14 mouse cellular contexts compared by ENCODE assay signal in genomic region chr12:79814312-79815091, GRCm38 (mm10).
DNase-seq lines count a peak whose midpoint lies in the region; ATAC-seq and TF ChIP-seq lines count a peak whose summit lies in the region.
"Had no signal": no experiment of that assay in that cellular context is flagged by ENCODE, and none has a peak within 500 bp of the region (broad histone marks: within the 10 kb centered on the region; RNA-seq: fewer than 3 reads in every experiment).

No protein-coding gene starts in this region.

- peak overlapping the region; percentile 87 for H3K27ac ChIP-seq in hindbrain, embryonic 10.5 days
- no peak overlapping the region for H3K27ac ChIP-seq in hindbrain, postnatal 0 days
- peak overlapping the region; percentile 84 for H3K27ac ChIP-seq in forebrain, embryonic 10.5 days
- no peak overlapping the region for H3K27ac ChIP-seq in hindbrain, embryonic 14.5 days
- no peak overlapping the region for H3K27ac ChIP-seq in liver, embryonic 11.5 days (ENCODE audit: low read depth, low read length)
- H3K27ac ChIP-seq: liver, embryonic 12.5 days had no signal

- no peak for TF ChIP-seq CTCF in hindbrain, postnatal 0 days (IDR thresholded peaks at IDR 0.05; ENCODE audit: low read depth)
- no peak for TF ChIP-seq CTCF in brain, embryonic 14.5 days (IDR thresholded peaks at IDR 0.05; ENCODE audit: borderline replicate concordance, extremely low read depth, insufficient read depth, insufficient read length)

- TF ChIP-seq POLR2A in brain, embryonic 14.5 days (IDR thresholded peaks at IDR 0.05; ENCODE audit: borderline replicate concordance, extremely low read depth, insufficient read depth, insufficient read length, poor library complexity, severe bottlenecking) = no peak

- no peak overlapping the region for H3K9ac ChIP-seq in hindbrain, postnatal 0 days (replicated peaks; ENCODE audit: low read length)
- H3K9ac ChIP-seq in hindbrain, embryonic 14.5 days = peak overlapping the region; percentile 31; the same call in 1 of the 2 replicates
- no peak overlapping the region for H3K9ac ChIP-seq in liver, embryonic 11.5 days (ENCODE audit: low read depth, low read length)
- H3K9ac ChIP-seq: kidney, embryonic 15.5 days; liver, embryonic 12.5 days had no signal

- ATAC-seq in hindbrain, postnatal 0 days = no peak
- no peak for ATAC-seq in hindbrain, embryonic 14.5 days (ENCODE audit: low FRiP score)
- ATAC-seq in liver, embryonic 11.5 days (replicated peaks; ENCODE audit: low FRiP score) = no peak
- ATAC-seq: inflammation-experienced regulatory T-cells, adult 6 months; liver, embryonic 12.5 days had no signal

- WGBS in hindbrain, embryonic 10.5 days = 48% methylated on average over 20 of the region's 20 CpGs
- 44% methylated on average over 20 of the region's 20 CpGs for WGBS in hindbrain, postnatal 0 days
- WGBS in forebrain, embryonic 10.5 days = 31% methylated on average over 20 of the region's 20 CpGs
- 32% methylated on average over 20 of the region's 20 CpGs for WGBS in hindbrain, embryonic 14.5 days
- 85% methylated on average over 20 of the region's 20 CpGs for WGBS in liver, embryonic 11.5 days

- DNase-seq in hindbrain, embryonic 10.5 days (ENCODE audit: low spot score) = no peak
- DNase-seq in hindbrain, postnatal 0 days (ENCODE audit: low spot score) = no peak
- DNase-seq in brain, embryonic 14.5 days (ENCODE audit: low read depth) = peak; percentile 58
- DNase-seq in forebrain, embryonic 10.5 days (ENCODE audit: extremely low spot score, low spot score) = peak; percentile 50
- no peak for DNase-seq in hindbrain, embryonic 14.5 days (ENCODE audit: low spot score)
- no peak for DNase-seq in kidney, postnatal 14 days
- DNase-seq in adrenal gland, postnatal 10 days = no peak
- DNase-seq in liver, embryonic 11.5 days (ENCODE audit: low spot score) = no peak
- DNase-seq: cerebellum, adult 11 months had no signal

- no peak overlapping the region for H3K4me2 ChIP-seq in hindbrain, postnatal 0 days (ENCODE audit: low read depth, low read length)
- peak overlapping the region; percentile 25 for H3K4me2 ChIP-seq in hindbrain, embryonic 14.5 days (replicated peaks)
- no peak overlapping the region for H3K4me2 ChIP-seq in liver, embryonic 11.5 days
- H3K4me2 ChIP-seq: kidney, embryonic 15.5 days; liver, embryonic 12.5 days had no signal

- peak overlapping the region; percentile 16; the same call in 1 of the 2 replicates for H3K4me3 ChIP-seq in hindbrain, embryonic 10.5 days
- no peak overlapping the region for H3K4me3 ChIP-seq in hindbrain, postnatal 0 days (ENCODE audit: low read length)
- H3K4me3 ChIP-seq in forebrain, embryonic 10.5 days = peak overlapping the region; percentile 16
- no peak overlapping the region for H3K4me3 ChIP-seq in hindbrain, embryonic 14.5 days (replicated peaks; ENCODE audit: low read length)
- H3K4me3 ChIP-seq in liver, embryonic 11.5 days (ENCODE audit: low read depth, low read length) = no peak overlapping the region
- H3K4me3 ChIP-seq: erythroblast, embryonic 14.5 days; kidney, embryonic 15.5 days; liver, embryonic 12.5 days had no signal

- H3K36me3 ChIP-seq in hindbrain, embryonic 10.5 days = no peaks in the 10 kb centered on the region
- no peaks in the 10 kb centered on the region for H3K36me3 ChIP-seq in hindbrain, postnatal 0 days (ENCODE audit: insufficient read depth, low read length)
- H3K36me3 ChIP-seq in forebrain, embryonic 10.5 days (replicated peaks) = no peaks in the 10 kb centered on the region
- H3K36me3 ChIP-seq in hindbrain, embryonic 14.5 days (replicated peaks; ENCODE audit: control insufficient read depth, insufficient read depth) = no peaks in the 10 kb centered on the region
- no peaks in the 10 kb centered on the region for H3K36me3 ChIP-seq in liver, embryonic 11.5 days (ENCODE audit: control insufficient read depth, insufficient read depth, low read length)
- H3K36me3 ChIP-seq: kidney, embryonic 15.5 days; liver, embryonic 12.5 days had no signal

- H3K9me3 ChIP-seq in hindbrain, embryonic 10.5 days = 0 out of 2 replicates have a peak, but pooled peaks cover 3% of the 10 kb centered on the region
- no peaks in the 10 kb centered on the region for H3K9me3 ChIP-seq in hindbrain, postnatal 0 days (ENCODE audit: low read length)
- no peaks in the 10 kb centered on the region for H3K9me3 ChIP-seq in forebrain, embryonic 10.5 days
- H3K9me3 ChIP-seq in hindbrain, embryonic 14.5 days (ENCODE audit: control insufficient read depth, low read length) = no peaks in the 10 kb centered on the region
- H3K9me3 ChIP-seq in liver, embryonic 11.5 days (ENCODE audit: control insufficient read depth, low read length) = no peaks in the 10 kb centered on the region
- H3K9me3 ChIP-seq: G1E; kidney, embryonic 15.5 days; liver, embryonic 12.5 days had no signal

- H3K27me3 ChIP-seq in hindbrain, embryonic 10.5 days (ENCODE audit: insufficient read depth, poor library complexity, severe bottlenecking) = peaks cover 55% of the 10 kb centered on the region
- H3K27me3 ChIP-seq in hindbrain, postnatal 0 days (ENCODE audit: insufficient read depth, low read length) = no peaks in the 10 kb centered on the region; the same call in 1 of the 2 replicates
- H3K27me3 ChIP-seq in forebrain, embryonic 10.5 days (ENCODE audit: poor library complexity, severe bottlenecking) = peaks cover 68% of the 10 kb centered on the region
- no peaks in the 10 kb centered on the region for H3K27me3 ChIP-seq in hindbrain, embryonic 14.5 days (ENCODE audit: control insufficient read depth, insufficient read depth, low read length)
- H3K27me3 ChIP-seq in liver, embryonic 11.5 days (replicated peaks; ENCODE audit: control insufficient read depth, insufficient read depth, low read length) = no peaks in the 10 kb centered on the region
- H3K27me3 ChIP-seq: kidney, embryonic 15.5 days; liver, embryonic 12.5 days had no signal

- peaks cover 58% of the 10 kb centered on the region for H3K4me1 ChIP-seq in hindbrain, embryonic 10.5 days (replicated peaks)
- H3K4me1 ChIP-seq in hindbrain, postnatal 0 days (ENCODE audit: insufficient read depth, low read length) = no peaks in the 10 kb centered on the region
- H3K4me1 ChIP-seq in forebrain, embryonic 10.5 days = peaks cover 70% of the 10 kb centered on the region
- peaks cover 15% of the 10 kb centered on the region for H3K4me1 ChIP-seq in hindbrain, embryonic 14.5 days (replicated peaks; ENCODE audit: control insufficient read depth, insufficient read depth, low read length)
- peaks cover 8% of the 10 kb centered on the region for H3K4me1 ChIP-seq in liver, embryonic 11.5 days (replicated peaks; ENCODE audit: control insufficient read depth, insufficient read depth, low read length)
- H3K4me1 ChIP-seq: liver, embryonic 12.5 days had no signal

Comparison
In these comparisons a context has a peak if more than half of its experiments do, and no peak if none do; other contexts are left out.
1. H3K27ac ChIP-seq: peak in hindbrain, embryonic 10.5 days (single experiment) and forebrain, embryonic 10.5 days (single experiment); none in hindbrain, postnatal 0 days (single experiment), hindbrain, embryonic 14.5 days (single experiment) and liver, embryonic 11.5 days (single experiment).
2. H3K4me3 ChIP-seq: peak in hindbrain, embryonic 10.5 days (single experiment) and forebrain, embryonic 10.5 days (single experiment); none in hindbrain, postnatal 0 days (single experiment), hindbrain, embryonic 14.5 days (single experiment) and liver, embryonic 11.5 days (single experiment).
3. DNase-seq: peak in brain, embryonic 14.5 days (single experiment) and forebrain, embryonic 10.5 days (single experiment); none in hindbrain, embryonic 10.5 days (single experiment), hindbrain, postnatal 0 days (single experiment), hindbrain, embryonic 14.5 days (single experiment), kidney, postnatal 14 days (single experiment), adrenal gland, postnatal 10 days (single experiment) and liver, embryonic 11.5 days (single experiment).